Mouse (Mus musculus) heart, embryonic 11.5 days (tissue): ENCODE results near the gene Otud4. TPM values are rescaled to one million over a fixed set of nuclear protein-coding genes. Genes with fewer than 3 reads are reported as not detected.
"Not testable (repeated sequence)": the region's sequence is repeated elsewhere in the genome, so short reads cannot be mapped to it uniquely, and the experiment has no call there.

ENCODE experiments used
- ATAC-seq: fragments of 200-750 bp; cut with Nextera tagmentation; replicated peaks from 2 replicates; pipeline ENCODE4 v1.8.0; 2017; ENCODE audit warnings: moderate library complexity; ENCODE audit not compliant: insufficient number of reproducible peaks, low FRiP score, low TSS enrichment
- H3K27ac ChIP-seq: fragments of 300-500 bp; sonication (generic); 2 replicates; pipeline ENCODE4 v1.5.1; 2014; ENCODE audit warnings: mild to moderate bottlenecking, low read depth, low read length
- H3K27me3 ChIP-seq: fragments of 300-500 bp; sonication (generic); 2 replicates; pipeline ENCODE4 v1.6.1; 2014; ENCODE audit warnings: mild to moderate bottlenecking, low read length, mixed read lengths; ENCODE audit not compliant: control insufficient read depth, insufficient read depth
- H3K36me3 ChIP-seq: fragments of 300-500 bp; sonication (generic); 2 replicates; pipeline ENCODE4 v1.6.1; 2014; ENCODE audit warnings: mild to moderate bottlenecking, low read length, moderate library complexity, mixed read lengths; ENCODE audit not compliant: control insufficient read depth, insufficient read depth
- H3K4me1 ChIP-seq: fragments of 300-500 bp; sonication (generic); 2 replicates; pipeline ENCODE4 v1.6.1; 2014; ENCODE audit warnings: low read length; ENCODE audit not compliant: control insufficient read depth, insufficient read depth
- H3K4me2 ChIP-seq: fragments of 300-500 bp; sonication (generic); 2 replicates; pipeline ENCODE4 v1.6.1; 2014; ENCODE audit warnings: mild to moderate bottlenecking, moderate library complexity
- H3K4me3 ChIP-seq: fragments of 300-500 bp; sonication (generic); 2 replicates; pipeline ENCODE4 v1.5.1; 2014; ENCODE audit warnings: low read depth, low read length
- H3K9ac ChIP-seq: fragments of 300-500 bp; sonication (generic); 2 replicates; pipeline ENCODE4 v1.6.1; 2014; ENCODE audit warnings: mild to moderate bottlenecking, low read depth, low read length, moderate library complexity
- H3K9me3 ChIP-seq: fragments of 300-500 bp; sonication (generic); replicated peaks from 2 replicates; pipeline ENCODE4 v1.6.1; 2016; ENCODE audit warnings: low read length; ENCODE audit not compliant: control insufficient read depth
- WGBS: fragments of 180-500 bp; shearing (Covaris S2); extraction: QIAGEN DNeasy Blood & Tissue Kit; methylation state at CpG from one replicate; pipeline ENCODE4 v1.1.7; 2014; ENCODE audit not compliant: insufficient replicate concordance; 5-methylcytosine and 5-hydroxymethylcytosine counted together
- polyA plus RNA-seq: library from polyadenylated mRNA; unstranded; fragments of >200 nt; fragmentation: Nextera tagmentation; extraction: Ambion mirVana; gene quantifications from 2 replicates; pipeline ENCODE4 v1.2.1, GENCODE M21; 2014

The Otud4 gene
- polyA plus RNA-seq, 1 experiment from 2014 or later, result 27.0 TPM

DNA sequence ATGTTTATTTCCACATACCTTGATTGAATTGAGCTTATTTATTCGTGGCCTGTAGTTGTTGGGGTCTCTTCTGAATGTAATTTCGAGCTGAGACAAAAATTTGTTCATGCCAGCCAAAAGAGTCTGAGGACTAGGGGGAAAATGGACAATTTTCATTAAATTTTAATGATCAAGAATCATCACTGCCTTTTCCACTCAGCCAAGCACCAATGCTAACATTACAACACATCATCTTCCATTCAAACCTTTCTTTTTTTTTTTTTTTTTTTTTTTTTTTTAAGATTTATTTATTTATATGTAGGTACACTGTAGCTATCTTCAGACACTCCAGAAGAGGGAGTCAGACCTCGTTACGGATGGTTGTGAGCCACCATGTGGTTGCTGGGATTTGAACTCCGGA lies 46.5 kb downstream of the Otud4 start:
- not testable (repeated sequence) for H3K9me3 ChIP-seq, H3K4me1 ChIP-seq, H3K9ac ChIP-seq, H3K27ac ChIP-seq, H3K4me3 ChIP-seq, H3K27me3 ChIP-seq, H3K4me2 ChIP-seq, ATAC-seq
- H3K36me3 ChIP-seq, result peaks cover 27% of the 10 kb centered on the region
- WGBS, result 96% methylated on average over 5 of the region's 5 CpGs

- H3K36me3 ChIP-seq, result peaks cover 30% of the 10 kb centered on the region
These were observed 53.1 kb downstream of the Otud4 start for GRCm38 (mm10) chr8:79692531-79692930.

DNA sequence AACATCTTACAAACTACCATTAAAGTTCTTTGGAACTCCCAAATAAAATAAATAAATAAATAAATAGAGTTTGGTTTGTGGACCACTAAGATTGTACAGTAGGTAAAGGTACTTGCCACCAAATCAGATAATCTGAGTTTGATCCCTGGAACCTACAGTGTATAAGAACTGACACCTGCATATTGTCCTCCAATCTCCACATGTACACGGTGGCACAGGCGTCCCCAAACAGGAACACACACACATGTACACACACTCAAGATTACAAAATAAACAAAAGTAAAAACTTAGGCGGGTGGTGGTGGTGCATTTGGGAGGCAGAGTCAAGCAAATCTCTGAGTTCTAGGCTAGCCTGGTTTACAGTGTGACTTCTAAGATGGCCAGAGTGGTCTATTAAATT lies 67.3 kb downstream of the Otud4 start:
- Histone ChIP-seq H3K4me2 (no peak overlapping the region), H3K27ac (no peak overlapping the region), H3K4me3 (no peak overlapping the region), H3K36me3 (peaks cover 19% of the 10 kb centered on the region; the same call in 1 of the 2 replicates), H3K9me3 (no peaks in the 10 kb centered on the region), H3K4me1 (no peaks in the 10 kb centered on the region), H3K9ac (no peak overlapping the region), H3K27me3 (no peaks in the 10 kb centered on the region)
- WGBS, result 92% methylated on average over 3 of the region's 3 CpGs
- ATAC-seq, result no peak

More at GRCm38 (mm10) chr8:79692531-79692930, 53.1 kb downstream of the Otud4 start:
- Histone ChIP-seq H3K27me3 (no peaks in the 10 kb centered on the region), H3K4me1 (no peaks in the 10 kb centered on the region), H3K4me3 (no peak overlapping the region), H3K9ac (no peak overlapping the region), H3K4me2 (no peak overlapping the region), H3K9me3 (no peaks in the 10 kb centered on the region), H3K27ac (no peak overlapping the region)
- no peak for ATAC-seq
- 85% methylated on average over 2 of the region's 2 CpGs for WGBS

GRCm38 (mm10) chr8:79711064-79711961 lies 71.9 kb downstream of the Otud4 start, which contains the start of the genes Abce1 and Anapc10:
Abce1 (minus strand) TSS chr8:79711740.
Anapc10 (plus strand) TSS chr8:79711820.
- Histone ChIP-seq H3K27me3 (no peaks in the 10 kb centered on the region), H3K36me3 (peaks cover 4% of the 10 kb centered on the region; the same call in 1 of the 2 replicates)
- WGBS, result under 1% methylated on average over 73 of the region's 73 CpGs

GRCm38 (mm10) chr8:79712676-79713075 lies 73.3 kb downstream of the Otud4 start:
- peak overlapping the region; percentile 34 for H3K4me2 ChIP-seq
- 46% methylated on average over 6 of the region's 6 CpGs for WGBS
- H3K27ac ChIP-seq, result no peak overlapping the region

More at GRCm38 (mm10) chr8:79711064-79711961, 71.9 kb downstream of the Otud4 start, which contains the start of the genes Abce1 and Anapc10:
- Histone ChIP-seq H3K27ac (peak within 1 kb of the TSS; percentile 73), H3K9ac (peak within 1 kb of the TSS; percentile 93), H3K4me1 (no peaks in the 10 kb centered on the region), H3K9me3 (no peaks in the 10 kb centered on the region), H3K4me2 (peak within 1 kb of the TSS; percentile 83), H3K4me3 (peak within 1 kb of the TSS; percentile 95)
- ATAC-seq, result peak; percentile 98

GRCm38 (mm10) chr8:79721537-79721936 lies 82.1 kb downstream of the Otud4 start:
- Histone ChIP-seq H3K4me3 (no peak overlapping the region), H3K4me1 (no peaks in the 10 kb centered on the region), H3K27me3 (no peaks in the 10 kb centered on the region), H3K27ac (no peak overlapping the region), H3K9me3 (no peaks in the 10 kb centered on the region), H3K36me3 (peaks cover 6% of the 10 kb centered on the region; the same call in 1 of the 2 replicates), H3K4me2 (no peak overlapping the region), H3K9ac (no peak overlapping the region)
- ATAC-seq, result no peak

More at GRCm38 (mm10) chr8:79712676-79713075, 73.3 kb downstream of the Otud4 start:
- Histone ChIP-seq H3K4me3 (no peak overlapping the region), H3K9ac (no peak overlapping the region), H3K9me3 (no peaks in the 10 kb centered on the region), H3K36me3 (no peaks in the 10 kb centered on the region; the same call in 1 of the 2 replicates), H3K4me1 (no peaks in the 10 kb centered on the region), H3K27me3 (no peaks in the 10 kb centered on the region)
- ATAC-seq, result no peak

DNA sequence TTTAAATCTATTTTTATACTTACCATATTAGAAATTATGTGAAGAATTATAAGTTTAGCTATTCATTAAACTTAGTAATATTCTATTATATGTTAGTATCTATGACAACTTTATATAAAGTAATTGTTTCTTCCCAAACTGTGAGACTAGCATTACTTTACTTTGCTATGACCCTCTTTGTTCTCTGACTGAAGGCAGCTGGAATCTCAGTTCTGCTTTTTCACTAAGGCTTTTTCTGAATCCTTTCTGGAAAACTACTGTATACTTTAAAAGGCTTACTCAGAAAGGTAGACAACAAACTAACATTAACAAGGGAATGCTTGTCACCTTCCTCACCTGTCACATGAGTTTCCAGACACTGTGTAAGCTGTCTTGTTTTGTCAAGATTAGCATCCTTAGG lies 83.9 kb downstream of the Otud4 start:
- H3K4me2 ChIP-seq, result no peak overlapping the region
- no peak overlapping the region for H3K4me3 ChIP-seq
- H3K36me3 ChIP-seq, result 0 out of 2 replicates have a peak, but pooled peaks cover 6% of the 10 kb centered on the region
- H3K27me3 ChIP-seq, result no peaks in the 10 kb centered on the region
- no peaks in the 10 kb centered on the region for H3K9me3 ChIP-seq
- H3K27ac ChIP-seq, result no peak overlapping the region
- no peak overlapping the region for H3K9ac ChIP-seq
- ATAC-seq, result no peak
- H3K4me1 ChIP-seq, result no peaks in the 10 kb centered on the region

GRCm38 (mm10) chr8:79724589-79724988 lies 85.2 kb downstream of the Otud4 start:
- Histone ChIP-seq H3K36me3 (0 out of 2 replicates have a peak, but pooled peaks cover 6% of the 10 kb centered on the region), H3K9ac (no peak overlapping the region), H3K27ac (no peak overlapping the region), H3K9me3 (no peaks in the 10 kb centered on the region), H3K4me2 (no peak overlapping the region), H3K4me1 (no peaks in the 10 kb centered on the region), H3K27me3 (no peaks in the 10 kb centered on the region), H3K4me3 (no peak overlapping the region)
- ATAC-seq, result no peak
- 71% methylated on average over 3 of the region's 3 CpGs for WGBS
